Mouse (Mus musculus): ENCODE measurements around the gene Sema3c.
A peak's percentile ranks its signal among the peaks of the same experiment; 100 is the strongest.
"Not testable (repeated sequence)": the region's sequence is repeated elsewhere in the genome, so short reads cannot be mapped to it uniquely, and the experiment has no call there.

The Sema3c gene

GRCm38 (mm10) chr5:17573694-17574380 is at the start of gene Sema3c:
Gene Sema3c (plus strand): TSS chr5:17574281.
- DNase-seq (ENCODE audit: low spot score): no peak

- DNase-seq (ENCODE audit: low spot score): not testable (repeated sequence)
These were observed 42.9 kb upstream of the Sema3c start for GRCm38 (mm10) chr5:17531165-17531564.

GRCm38 (mm10) chr5:17543141-17543540 is 30.9 kb upstream of the Sema3c start:
- DNase-seq (ENCODE audit: low spot score): no peak

GRCm38 (mm10) chr5:17544904-17545449 is 29.1 kb upstream of the Sema3c start:
- no peak for DNase-seq (ENCODE audit: low spot score)

- DNase-seq (ENCODE audit: low spot score): no peak
These were observed 22.4 kb upstream of the Sema3c start for GRCm38 (mm10) chr5:17551693-17552092.

GRCm38 (mm10) chr5:17556073-17556473 is 18.0 kb upstream of the Sema3c start:
- no peak for DNase-seq (ENCODE audit: low spot score)

- no peak for DNase-seq (ENCODE audit: low spot score)
These were observed 17.3 kb upstream of the Sema3c start for GRCm38 (mm10) chr5:17556715-17557265.

- DNase-seq (ENCODE audit: low spot score): no peak
These were observed 2.5 kb upstream of the Sema3c start for GRCm38 (mm10) chr5:17571571-17571970.

GRCm38 (mm10) chr5:17574413-17575182 is 517 bp downstream of the Sema3c start:
- peak; percentile 47 for DNase-seq (ENCODE audit: low spot score)

- DNase-seq (ENCODE audit: low spot score): no peak
These were observed 1.1 kb downstream of the Sema3c start for GRCm38 (mm10) chr5:17575183-17575495.

GRCm38 (mm10) chr5:17576069-17576468 is 2.0 kb downstream of the Sema3c start:
- DNase-seq (ENCODE audit: low spot score): no peak

GRCm38 (mm10) chr5:17582047-17582515 is 8.0 kb downstream of the Sema3c start:
- DNase-seq (ENCODE audit: low spot score): no peak

- DNase-seq (ENCODE audit: low spot score): no peak
These were observed 10.3 kb downstream of the Sema3c start for GRCm38 (mm10) chr5:17584299-17584945.

GRCm38 (mm10) chr5:17586518-17587210 is 12.6 kb downstream of the Sema3c start:
- no peak for DNase-seq (ENCODE audit: low spot score)

- DNase-seq (ENCODE audit: low spot score): no peak
These were observed 17.8 kb downstream of the Sema3c start for GRCm38 (mm10) chr5:17591908-17592307.

- no peak for DNase-seq (ENCODE audit: low spot score)
These were observed 27.6 kb downstream of the Sema3c start for GRCm38 (mm10) chr5:17601700-17602099.

GRCm38 (mm10) chr5:17620619-17621018 is 46.5 kb downstream of the Sema3c start:
- DNase-seq (ENCODE audit: low spot score): no peak

- no peak for DNase-seq (ENCODE audit: low spot score)
These were observed 48.5 kb downstream of the Sema3c start for GRCm38 (mm10) chr5:17622564-17622963.

- no peak for DNase-seq (ENCODE audit: low spot score)
These were observed 54.5 kb downstream of the Sema3c start for GRCm38 (mm10) chr5:17628606-17629005.

- DNase-seq (ENCODE audit: low spot score): no peak
These were observed 55.5 kb downstream of the Sema3c start for GRCm38 (mm10) chr5:17629599-17629998.

- DNase-seq (ENCODE audit: low spot score): no peak
These were observed 65.4 kb downstream of the Sema3c start for GRCm38 (mm10) chr5:17639519-17639918.

All from urinary bladder, postnatal 10 days (tissue).